Mouse (Mus musculus): ENCODE measurements around the gene Olfr91. TPM values are rescaled to one million over a fixed set of nuclear protein-coding genes. Genes with fewer than 3 reads are reported as not detected.
A peak's percentile ranks its signal among the peaks of the same experiment; 100 is the strongest.

Gene Olfr91
- polyA plus RNA-seq, 1 experiment from 2014 or later, result not detected

DNA sequence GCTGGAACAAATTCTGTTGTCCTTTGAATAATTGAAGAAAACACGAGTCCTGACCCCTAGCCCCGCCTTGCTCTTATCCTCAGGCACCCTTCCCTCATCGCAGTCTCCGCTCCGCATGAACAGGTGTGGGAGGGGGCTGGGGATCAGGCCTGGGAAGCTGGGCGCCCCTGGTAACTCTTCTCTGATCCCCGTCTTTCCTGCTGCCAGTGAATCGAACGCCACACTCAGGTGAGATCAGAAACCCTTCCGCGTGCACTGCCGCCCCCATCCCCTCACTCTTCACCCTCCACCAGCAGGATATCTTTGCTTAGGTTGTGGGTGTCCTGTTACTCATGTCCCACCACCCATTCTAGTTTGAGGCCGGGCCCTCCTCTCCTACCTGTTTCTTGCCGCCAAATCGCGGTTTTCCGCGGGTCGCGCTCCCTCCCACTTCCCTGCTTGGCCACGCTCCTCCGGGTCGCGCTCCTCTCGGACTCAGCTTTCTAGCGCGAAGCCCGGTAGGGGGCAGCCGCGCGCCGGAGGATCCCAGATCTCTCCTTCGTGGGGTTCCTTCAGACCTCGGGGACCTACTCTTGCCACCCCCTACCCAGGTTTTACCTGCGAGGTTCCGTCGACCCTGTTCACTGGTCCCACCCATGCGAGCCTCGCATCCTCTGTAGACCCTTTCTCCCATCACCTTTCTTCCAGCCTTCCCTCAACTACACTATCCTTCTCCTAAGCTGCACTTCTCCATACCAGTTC, 48.3 kb downstream of the Olfr91 start:
- peak overlapping the region; percentile 86 for H3K4me2 ChIP-seq (ENCODE audit: low read length)
- WGBS, result 2% methylated on average over 39 of the region's 39 CpGs
- H3K9me3 ChIP-seq (ENCODE audit: control insufficient read depth, low read length), result no peaks in the 10 kb centered on the region
- peak overlapping the region; percentile 60 for H3K4me3 ChIP-seq (ENCODE audit: low read length)
- peak; percentile 25 for ATAC-seq
- 0 out of 2 replicates have a peak, but pooled peaks cover 7% of the 10 kb centered on the region for H3K36me3 ChIP-seq (ENCODE audit: control insufficient read depth, insufficient read depth, low read length)
- peak overlapping the region; percentile 91 for H3K9ac ChIP-seq (ENCODE audit: low read depth, low read length)
- no peaks in the 10 kb centered on the region for H3K27me3 ChIP-seq (replicated peaks; ENCODE audit: control insufficient read depth, insufficient read depth, low read length)
- peak overlapping the region; percentile 87 for H3K27ac ChIP-seq (ENCODE audit: low read depth, low read length)
- H3K4me1 ChIP-seq (ENCODE audit: control insufficient read depth, insufficient read depth, low read depth, low read length), result peaks cover 41% of the 10 kb centered on the region

DNA sequence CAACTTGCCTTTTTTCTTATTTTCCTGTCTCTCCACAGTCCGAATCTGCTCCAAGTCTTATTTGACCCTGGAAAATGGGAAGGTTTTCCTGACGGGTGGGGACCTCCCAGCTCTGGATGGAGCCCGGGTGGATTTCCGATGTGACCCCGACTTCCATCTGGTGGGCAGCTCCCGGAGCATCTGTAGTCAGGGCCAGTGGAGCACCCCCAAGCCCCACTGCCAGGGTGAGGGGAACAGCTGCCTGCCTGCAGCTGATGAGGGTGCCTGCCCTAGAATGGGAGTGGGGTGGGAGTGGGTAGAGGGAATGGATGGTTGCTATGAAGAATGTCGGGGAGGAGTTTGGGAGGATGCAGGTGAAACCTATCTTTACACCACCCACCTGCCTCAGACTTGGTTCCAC, 49.7 kb downstream of the Olfr91 start:
- Histone ChIP-seq H3K4me3 (ENCODE audit: low read length) (peak overlapping the region; percentile 68), H3K27me3 (replicated peaks; ENCODE audit: control insufficient read depth, insufficient read depth, low read length) (no peaks in the 10 kb centered on the region), H3K4me1 (ENCODE audit: control insufficient read depth, insufficient read depth, low read depth, low read length) (peaks cover 41% of the 10 kb centered on the region), H3K36me3 (ENCODE audit: control insufficient read depth, insufficient read depth, low read length) (no peaks in the 10 kb centered on the region), H3K27ac (ENCODE audit: low read depth, low read length) (0 out of 2 replicates have a peak overlapping the region, but pooled peaks have one; percentile 5), H3K4me2 (ENCODE audit: low read length) (peak overlapping the region; percentile 86), H3K9me3 (ENCODE audit: control insufficient read depth, low read length) (no peaks in the 10 kb centered on the region), H3K9ac (ENCODE audit: low read depth, low read length) (peak overlapping the region; percentile 64)
- ATAC-seq, result no peak
- WGBS, result 54% methylated on average over 7 of the region's 7 CpGs

DNA sequence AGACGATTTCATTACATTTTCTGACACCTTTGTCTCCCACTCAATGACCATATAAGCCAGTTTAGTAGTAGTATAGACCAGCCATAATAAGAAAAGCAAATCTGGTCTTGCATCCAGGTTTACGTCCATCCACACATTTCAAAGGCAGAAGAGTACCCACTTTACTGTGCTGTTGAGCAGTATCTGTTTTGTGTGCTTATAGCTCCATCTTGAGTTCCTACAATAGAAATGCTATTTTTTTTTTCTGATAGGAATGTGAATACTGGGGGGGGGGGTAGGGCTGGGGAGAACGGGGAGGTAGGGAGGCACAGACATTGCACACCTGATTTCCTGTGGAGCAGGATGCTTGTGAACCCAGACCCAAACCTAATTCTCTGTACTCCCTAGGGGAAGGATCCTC, 50.1 kb downstream of the Olfr91 start:
- WGBS, result 23% methylated on average over 3 of the region's 3 CpGs

DNA sequence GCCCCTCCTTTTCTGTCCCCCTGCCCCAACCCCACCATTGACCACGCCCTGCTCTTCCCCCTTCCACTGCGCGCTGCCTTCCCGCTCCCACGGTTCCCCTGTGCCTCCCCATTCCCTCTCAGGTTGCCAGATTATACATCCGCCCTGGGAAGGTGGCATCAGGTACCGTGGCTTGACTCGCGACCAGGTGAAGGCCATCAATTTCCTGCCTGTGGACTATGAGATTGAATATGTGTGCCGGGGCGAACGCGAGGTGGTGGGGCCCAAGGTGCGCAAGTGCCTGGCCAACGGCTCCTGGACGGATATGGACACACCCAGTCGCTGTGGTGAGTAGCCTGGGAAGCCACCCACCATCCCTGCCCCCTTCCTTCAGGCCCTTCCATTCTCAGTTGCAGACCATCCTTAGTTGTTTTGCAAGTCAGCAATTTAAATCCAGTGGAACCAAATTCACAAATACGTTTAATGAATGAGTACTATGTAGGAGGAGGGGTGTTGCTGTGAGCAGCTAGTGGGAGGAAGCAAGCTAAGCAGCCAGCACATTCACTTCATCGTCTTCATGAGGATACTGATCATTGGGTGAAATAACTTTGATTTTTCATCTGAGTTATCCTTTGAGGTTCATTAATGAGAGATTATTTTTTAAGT, 50.6 kb downstream of the Olfr91 start:
- no peaks in the 10 kb centered on the region for H3K9me3 ChIP-seq (ENCODE audit: control insufficient read depth, low read length)
- peak overlapping the region; percentile 90 for H3K9ac ChIP-seq (ENCODE audit: low read depth, low read length)
- H3K36me3 ChIP-seq (ENCODE audit: control insufficient read depth, insufficient read depth, low read length), result no peaks in the 10 kb centered on the region
- H3K27me3 ChIP-seq (replicated peaks; ENCODE audit: control insufficient read depth, insufficient read depth, low read length), result no peaks in the 10 kb centered on the region
- WGBS, result 21% methylated on average over 19 of the region's 19 CpGs
- peak overlapping the region; percentile 68 for H3K4me3 ChIP-seq (ENCODE audit: low read length)
- H3K4me1 ChIP-seq (ENCODE audit: control insufficient read depth, insufficient read depth, low read depth, low read length), result peaks cover 41% of the 10 kb centered on the region
- H3K27ac ChIP-seq (ENCODE audit: low read depth, low read length), result peak overlapping the region; percentile 92
- no peak for ATAC-seq
- H3K4me2 ChIP-seq (ENCODE audit: low read length), result peak overlapping the region; percentile 86

More for the DNA sequence above, 50.1 kb downstream of the Olfr91 start:
- Histone ChIP-seq H3K9me3 (ENCODE audit: control insufficient read depth, low read length) (no peaks in the 10 kb centered on the region), H3K4me3 (ENCODE audit: low read length) (peak overlapping the region; percentile 68), H3K4me1 (ENCODE audit: control insufficient read depth, insufficient read depth, low read depth, low read length) (peaks cover 41% of the 10 kb centered on the region), H3K9ac (ENCODE audit: low read depth, low read length) (peak overlapping the region; percentile 64), H3K4me2 (ENCODE audit: low read length) (peak overlapping the region; percentile 86), H3K27me3 (replicated peaks; ENCODE audit: control insufficient read depth, insufficient read depth, low read length) (no peaks in the 10 kb centered on the region), H3K27ac (ENCODE audit: low read depth, low read length) (0 out of 2 replicates have a peak overlapping the region, but pooled peaks have one; percentile 5), H3K36me3 (ENCODE audit: control insufficient read depth, insufficient read depth, low read length) (no peaks in the 10 kb centered on the region)
- ATAC-seq, result no peak

DNA sequence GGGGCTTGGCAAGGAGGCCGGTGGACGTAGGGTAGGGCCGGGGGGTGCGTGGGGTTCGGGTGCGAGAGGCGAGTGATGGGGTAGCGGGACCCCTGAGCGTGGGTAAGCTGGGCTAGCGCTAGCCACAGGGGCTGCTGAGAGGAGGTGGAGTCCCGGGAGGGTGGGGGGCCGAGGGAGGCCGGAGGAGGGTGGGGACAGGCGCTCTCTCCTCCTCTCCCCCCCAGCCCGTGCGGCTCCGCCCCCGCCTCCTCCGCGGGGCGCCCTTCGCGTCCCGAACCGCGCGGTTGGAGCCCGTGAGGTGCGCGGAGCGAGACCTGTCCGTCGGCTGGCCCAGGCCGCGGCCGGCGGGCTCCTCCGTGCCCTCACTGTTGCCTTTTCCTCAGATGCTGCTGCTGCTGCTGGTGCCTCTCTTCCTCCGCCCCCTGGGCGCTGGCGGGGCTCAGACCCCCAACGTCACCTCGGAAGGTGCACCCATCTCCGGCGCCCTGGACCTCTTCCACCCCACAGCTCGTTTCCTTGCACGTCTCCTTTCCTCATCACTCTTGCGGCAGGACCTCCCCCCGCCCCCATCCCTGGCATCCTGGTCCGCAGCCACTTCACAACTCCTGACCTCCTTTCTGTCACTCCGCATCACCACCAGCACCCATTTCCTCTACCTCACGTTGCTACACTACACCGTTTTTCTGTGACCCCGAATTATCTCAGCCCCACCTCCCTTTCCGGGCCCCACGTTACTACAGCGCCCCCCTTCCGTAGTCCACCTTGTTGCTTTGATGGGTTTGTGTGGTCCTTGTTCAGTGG, 51.6 kb downstream of the Olfr91 start:
- under 1% methylated on average over 33 of the region's 58 CpGs for WGBS
- peak overlapping the region; percentile 92 for H3K27ac ChIP-seq (ENCODE audit: low read depth, low read length)
- H3K4me3 ChIP-seq (ENCODE audit: low read length), result peak overlapping the region; percentile 68
- peak overlapping the region; percentile 86 for H3K4me2 ChIP-seq (ENCODE audit: low read length)
- H3K4me1 ChIP-seq (ENCODE audit: control insufficient read depth, insufficient read depth, low read depth, low read length), result peaks cover 31% of the 10 kb centered on the region
- H3K27me3 ChIP-seq (replicated peaks; ENCODE audit: control insufficient read depth, insufficient read depth, low read length), result no peaks in the 10 kb centered on the region
- no peaks in the 10 kb centered on the region for H3K9me3 ChIP-seq (ENCODE audit: control insufficient read depth, low read length)
- no peaks in the 10 kb centered on the region for H3K36me3 ChIP-seq (ENCODE audit: control insufficient read depth, insufficient read depth, low read length)
- H3K9ac ChIP-seq (ENCODE audit: low read depth, low read length), result peak overlapping the region; percentile 90
- peak; percentile 52 for ATAC-seq

DNA sequence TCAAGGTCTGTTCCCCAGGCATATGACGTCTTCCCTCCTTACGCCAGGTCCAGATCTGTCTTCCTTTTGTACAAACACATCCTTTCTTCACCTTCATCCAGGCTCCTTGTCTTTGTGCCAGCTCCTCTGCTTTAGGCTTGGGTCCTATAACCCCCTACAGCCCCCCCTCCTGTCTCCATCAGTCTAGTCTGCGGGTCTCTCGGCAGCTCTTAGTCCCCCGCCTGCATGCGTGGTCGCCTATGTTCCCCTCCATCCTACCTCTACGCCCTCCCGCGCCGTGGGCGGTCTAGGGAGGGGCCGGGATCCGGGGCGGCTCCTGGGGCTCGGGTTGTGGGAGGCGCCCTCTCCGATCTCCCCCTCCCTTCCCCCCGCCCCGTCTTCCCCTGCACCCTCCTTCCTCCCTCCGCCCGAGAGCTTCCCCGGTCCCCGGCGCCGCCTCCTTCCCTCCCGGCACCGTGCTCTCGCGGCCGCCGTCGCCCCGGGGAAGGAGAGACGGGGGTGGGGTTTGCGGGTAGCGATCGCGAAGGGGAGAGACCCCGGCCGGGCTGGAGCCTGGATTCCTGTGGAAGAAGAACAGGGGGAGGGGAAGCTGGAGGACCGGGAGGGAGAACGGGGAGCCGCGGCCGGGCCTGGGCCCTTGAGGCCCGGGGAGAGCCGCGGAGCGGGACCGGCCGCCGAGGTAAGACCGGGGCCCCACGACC, 52.3 kb downstream of the Olfr91 start, which contains the start of gene Gabbr1:
Gene Gabbr1 (plus strand): TSS at position 356 of the 701 bp plus-strand sequence.
- Histone ChIP-seq H3K9ac (ENCODE audit: low read depth, low read length) (peak within 1 kb of the TSS; percentile 90), H3K4me1 (ENCODE audit: control insufficient read depth, insufficient read depth, low read depth, low read length) (peaks cover 26% of the 10 kb centered on the region), H3K4me3 (ENCODE audit: low read length) (peak within 1 kb of the TSS; percentile 68), H3K4me2 (ENCODE audit: low read length) (peak within 1 kb of the TSS; percentile 86), H3K27me3 (replicated peaks; ENCODE audit: control insufficient read depth, insufficient read depth, low read length) (no peaks in the 10 kb centered on the region), H3K9me3 (ENCODE audit: control insufficient read depth, low read length) (no peaks in the 10 kb centered on the region), H3K36me3 (ENCODE audit: control insufficient read depth, insufficient read depth, low read length) (no peaks in the 10 kb centered on the region), H3K27ac (ENCODE audit: low read depth, low read length) (peak within 1 kb of the TSS; percentile 92)
- ATAC-seq, result peak; percentile 77
- 1% methylated on average over 41 of the region's 55 CpGs for WGBS

DNA sequence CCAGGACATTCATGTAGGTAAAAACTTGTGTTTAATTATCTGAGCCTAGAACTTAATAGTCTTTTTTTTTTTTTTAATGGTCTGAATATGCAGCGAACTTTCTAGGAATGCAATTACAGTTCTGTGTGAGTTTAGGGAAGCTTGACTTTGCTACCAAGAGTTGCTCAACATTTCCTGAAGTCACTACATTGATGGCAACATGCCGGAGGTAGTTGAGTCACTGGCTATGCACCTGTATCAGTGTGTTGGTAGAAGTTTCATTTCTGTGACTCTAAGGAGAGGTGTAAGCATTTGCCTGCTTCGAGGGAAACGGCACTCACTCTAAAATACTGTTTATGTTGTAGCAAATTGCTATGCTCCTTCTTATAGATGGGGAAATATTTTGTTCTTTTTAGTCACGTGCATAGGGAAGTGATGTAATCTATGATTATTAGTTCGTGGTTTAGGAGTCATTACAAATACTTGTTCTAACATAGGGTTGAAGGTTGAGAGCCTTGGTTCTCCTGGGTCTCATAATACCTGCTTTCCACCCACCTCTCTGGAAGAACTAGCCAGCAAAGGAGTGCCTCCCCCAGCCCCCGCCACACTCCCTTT, 53.3 kb downstream of the Olfr91 start:
- WGBS, result 73% methylated on average over 7 of the region's 7 CpGs
- Histone ChIP-seq H3K9me3 (ENCODE audit: control insufficient read depth, low read length) (no peaks in the 10 kb centered on the region), H3K36me3 (ENCODE audit: control insufficient read depth, insufficient read depth, low read length) (no peaks in the 10 kb centered on the region), H3K4me1 (ENCODE audit: control insufficient read depth, insufficient read depth, low read depth, low read length) (peaks cover 22% of the 10 kb centered on the region), H3K9ac (ENCODE audit: low read depth, low read length) (peak overlapping the region; percentile 90), H3K27ac (ENCODE audit: low read depth, low read length) (peak overlapping the region; percentile 92), H3K4me3 (ENCODE audit: low read length) (peak overlapping the region; percentile 68), H3K27me3 (replicated peaks; ENCODE audit: control insufficient read depth, insufficient read depth, low read length) (no peaks in the 10 kb centered on the region), H3K4me2 (ENCODE audit: low read length) (peak overlapping the region; percentile 86)
- no peak for ATAC-seq

Data from hindbrain, embryonic 16.5 days (tissue).